Mouse (Mus musculus) forebrain, embryonic 16.5 days (tissue): Measurements from ENCODE around the gene Lag3. TPM values are rescaled to one million over a fixed set of nuclear protein-coding genes. Genes with fewer than 3 reads are reported as not detected.

Source experiments
- ATAC-seq: fragments of 200-750 bp; cut with Nextera tagmentation; 2 replicates; pipeline ENCODE4 v1.8.0; 2017; ENCODE audit warnings: mild to moderate bottlenecking, moderate library complexity
- H3K27ac ChIP-seq: fragments of 300-500 bp; sonication (generic); 2 replicates; pipeline ENCODE4 v1.5.1; 2014; ENCODE audit warnings: low read length, control low read depth
- H3K27me3 ChIP-seq: fragments of 300-500 bp; sonication (generic); replicated peaks from 2 replicates; pipeline ENCODE4 v1.6.1; 2014; ENCODE audit warnings: low read length; ENCODE audit not compliant: control insufficient read depth, insufficient read depth
- H3K36me3 ChIP-seq: fragments of 300-500 bp; sonication (generic); 2 replicates; pipeline ENCODE4 v1.6.1; 2014; ENCODE audit not compliant: control insufficient read depth, insufficient read depth
- H3K4me1 ChIP-seq: fragments of 300-500 bp; sonication (generic); replicated peaks from 2 replicates; pipeline ENCODE4 v1.6.1; 2014; ENCODE audit warnings: low read length; ENCODE audit not compliant: control insufficient read depth, insufficient read depth
- H3K4me2 ChIP-seq: fragments of 300-500 bp; sonication (generic); 2 replicates; pipeline ENCODE4 v1.6.1; 2014; ENCODE audit warnings: mild to moderate bottlenecking, low read length, control low read depth
- H3K4me3 ChIP-seq: fragments of 300-500 bp; sonication (generic); replicated peaks from 2 replicates; pipeline ENCODE4 v1.5.1; 2014; ENCODE audit warnings: mild to moderate bottlenecking, low read length, control low read depth
- H3K9ac ChIP-seq: fragments of 300-500 bp; sonication (generic); replicated peaks from 2 replicates; pipeline ENCODE4 v1.6.1; 2014; ENCODE audit warnings: low read depth, low read length, control low read depth
- H3K9me3 ChIP-seq: fragments of 300-500 bp; sonication (generic); 2 replicates; pipeline ENCODE4 v1.6.1; 2016; ENCODE audit warnings: low read length; ENCODE audit not compliant: control insufficient read depth
- WGBS: fragments of 180-500 bp; shearing (Covaris S2); extraction: QIAGEN DNeasy Blood & Tissue Kit; methylation state at CpG from one replicate; pipeline ENCODE4 v1.1.7; 2014; 5-methylcytosine and 5-hydroxymethylcytosine counted together
- polyA plus RNA-seq: library from polyadenylated mRNA; unstranded; fragments of >200 nt; fragmentation: Nextera tagmentation; extraction: Ambion mirVana; gene quantifications from 2 replicates; pipeline ENCODE4 v1.2.1, GENCODE M21; 2015

Lag3 gene
- polyA plus RNA-seq, 1 experiment from 2014 or later: 2.9 TPM

DNA sequence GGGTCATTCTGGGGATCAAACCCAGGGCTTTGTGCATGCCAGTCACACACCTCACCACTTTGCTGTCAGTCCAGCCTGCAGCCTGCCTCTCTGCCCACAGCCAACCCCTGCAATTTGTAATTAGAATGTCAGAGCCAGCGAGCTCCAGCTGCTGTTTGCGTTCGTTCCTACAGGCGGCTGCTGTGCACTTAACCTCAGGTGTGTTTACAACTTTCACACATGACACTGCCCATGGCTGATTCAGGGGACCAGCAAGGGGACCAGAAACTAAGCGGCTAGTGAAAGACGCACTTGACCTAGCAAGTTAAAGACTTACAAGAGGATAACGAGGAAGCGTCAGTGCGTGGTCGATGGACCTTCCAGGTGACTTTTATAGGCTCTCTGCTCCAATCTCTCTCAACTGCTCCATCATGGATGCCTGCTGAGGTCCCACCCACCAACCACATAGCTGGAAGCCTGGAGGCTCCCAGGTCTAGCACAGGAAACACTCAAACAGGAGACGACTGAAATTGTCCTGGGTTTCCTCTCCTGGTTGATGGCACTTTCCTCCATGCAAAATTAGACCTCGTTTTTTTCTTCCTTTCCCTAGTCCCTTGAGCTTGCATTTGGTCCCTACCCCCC, 13.8 kb upstream of the Lag3 start:
- H3K4me2 ChIP-seq: no peak overlapping the region
- ATAC-seq: no peak
- no peak overlapping the region for H3K27ac ChIP-seq
- H3K4me1 ChIP-seq: peaks cover 17% of the 10 kb centered on the region
- H3K27me3 ChIP-seq: no peaks in the 10 kb centered on the region
- 38% methylated on average over 12 of the region's 12 CpGs for WGBS
- H3K9me3 ChIP-seq: no peaks in the 10 kb centered on the region
- H3K4me3 ChIP-seq: no peak overlapping the region
- no peaks in the 10 kb centered on the region for H3K36me3 ChIP-seq
- no peak overlapping the region for H3K9ac ChIP-seq

- H3K4me1 ChIP-seq: peaks cover 33% of the 10 kb centered on the region
- H3K27ac ChIP-seq: no peak overlapping the region; the same call in 1 of the 2 replicates
- H3K4me2 ChIP-seq: no peak overlapping the region
- no peak for ATAC-seq
- no peaks in the 10 kb centered on the region for H3K27me3 ChIP-seq
- no peak overlapping the region for H3K9ac ChIP-seq
- H3K9me3 ChIP-seq: no peaks in the 10 kb centered on the region
- no peaks in the 10 kb centered on the region for H3K36me3 ChIP-seq
- no peak overlapping the region for H3K4me3 ChIP-seq
- 62% methylated on average over 4 of the region's 4 CpGs for WGBS
Measured at GRCm38 (mm10) chr6:124921539-124921938, 10.0 kb upstream of the Lag3 start.

- H3K27me3 ChIP-seq: no peaks in the 10 kb centered on the region
- no peak for ATAC-seq
- peak overlapping the region; percentile 77 for H3K4me2 ChIP-seq
- H3K4me3 ChIP-seq: peak overlapping the region; percentile 78
- H3K36me3 ChIP-seq: no peaks in the 10 kb centered on the region
- 26% methylated on average over 9 of the region's 9 CpGs for WGBS
- H3K9ac ChIP-seq: peak overlapping the region; percentile 57
- peaks cover 38% of the 10 kb centered on the region for H3K4me1 ChIP-seq
- H3K9me3 ChIP-seq: no peaks in the 10 kb centered on the region
- peak overlapping the region; percentile 100 for H3K27ac ChIP-seq
Measured at GRCm38 (mm10) chr6:124920318-124921085, 9.0 kb upstream of the Lag3 start.

DNA sequence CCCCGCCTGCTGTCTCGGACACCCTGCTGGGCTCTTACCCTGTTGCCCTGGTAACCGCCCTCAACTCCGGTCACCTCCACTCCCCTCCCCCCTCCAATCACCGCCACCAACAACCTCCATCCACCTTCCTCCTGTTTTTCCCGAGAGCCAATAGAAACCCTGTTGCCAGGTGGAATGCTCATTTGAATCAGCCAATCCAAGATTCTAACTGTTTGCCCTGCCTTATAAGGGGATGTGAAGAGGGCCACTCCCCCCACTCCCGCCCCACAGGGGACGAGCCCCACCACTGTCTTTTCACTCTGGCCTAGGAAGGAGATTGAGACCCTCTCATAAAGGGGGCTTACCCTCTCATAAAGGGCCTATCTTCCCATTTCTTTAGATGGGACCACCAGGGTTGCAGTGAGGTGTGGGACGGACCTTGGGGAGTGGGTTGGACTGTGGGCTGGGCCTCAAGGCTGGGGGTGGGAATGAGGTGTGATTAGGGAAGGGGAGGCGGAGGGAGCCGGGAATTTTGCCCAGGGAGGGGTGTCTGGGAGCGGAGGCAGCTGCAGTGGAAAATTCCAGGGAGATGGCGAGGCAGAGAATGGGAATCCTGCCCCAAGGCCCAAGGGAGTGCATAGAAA, 8.3 kb upstream of the Lag3 start, which contains the start of gene Ptms:
Gene Ptms, minus strand, starts transcription at position 409 of the 623 bp plus-strand sequence.
- peak within 1 kb of the TSS; percentile 77 for H3K4me2 ChIP-seq
- WGBS: 0% methylated on average over 13 of the region's 13 CpGs
- H3K9me3 ChIP-seq: no peaks in the 10 kb centered on the region
- no peaks in the 10 kb centered on the region for H3K27me3 ChIP-seq
- peak within 1 kb of the TSS; percentile 78 for H3K4me3 ChIP-seq
- no peaks in the 10 kb centered on the region for H3K36me3 ChIP-seq
- peak within 1 kb of the TSS; percentile 100 for H3K27ac ChIP-seq
- H3K4me1 ChIP-seq: peaks cover 41% of the 10 kb centered on the region
- peak within 1 kb of the TSS; percentile 99 for H3K9ac ChIP-seq
- peak; percentile 81 for ATAC-seq

DNA sequence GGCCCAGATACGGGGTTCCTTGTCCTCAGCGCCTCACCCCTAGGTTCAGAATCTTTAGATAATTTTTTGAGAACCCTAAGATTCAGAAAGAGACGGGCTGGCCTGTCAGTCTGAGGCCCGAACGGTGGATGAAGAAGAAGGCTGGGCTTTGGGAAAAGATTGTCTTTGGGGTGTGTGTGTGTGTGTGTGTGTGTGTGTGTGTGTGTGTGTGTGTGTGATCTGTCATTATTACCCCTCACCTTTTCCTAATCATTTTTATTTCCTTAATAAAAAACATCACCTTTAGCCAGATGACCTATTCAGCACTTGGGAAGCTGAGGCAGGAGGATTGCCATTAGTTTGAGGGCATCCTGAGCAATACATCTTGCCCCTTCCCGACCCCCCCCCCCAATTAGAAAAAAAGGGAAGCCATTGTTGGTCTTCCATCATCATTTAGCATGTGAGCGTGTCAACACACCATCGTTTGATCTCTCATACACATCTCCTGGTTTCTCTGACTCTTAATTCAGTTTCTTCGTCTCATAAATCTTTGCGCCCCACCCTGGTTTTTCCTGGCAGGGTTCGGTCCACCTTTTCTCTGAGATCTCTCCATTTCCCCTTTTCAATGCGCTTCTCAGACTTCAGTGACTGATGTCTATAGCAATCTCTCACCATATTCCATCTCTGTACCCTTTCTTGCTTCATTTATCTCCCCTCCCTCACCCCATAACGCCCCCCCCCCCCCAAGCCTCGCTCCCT, 7.6 kb upstream of the Lag3 start:
- H3K9me3 ChIP-seq: no peaks in the 10 kb centered on the region
- H3K9ac ChIP-seq: peak overlapping the region; percentile 99
- peak overlapping the region; percentile 77 for H3K4me2 ChIP-seq
- peak overlapping the region; percentile 100 for H3K27ac ChIP-seq
- no peak for ATAC-seq
- H3K4me1 ChIP-seq: peaks cover 48% of the 10 kb centered on the region
- WGBS: 15% methylated on average over 13 of the region's 14 CpGs
- peak overlapping the region; percentile 78 for H3K4me3 ChIP-seq
- peaks cover 6% of the 10 kb centered on the region for H3K36me3 ChIP-seq
- H3K27me3 ChIP-seq: no peaks in the 10 kb centered on the region

DNA sequence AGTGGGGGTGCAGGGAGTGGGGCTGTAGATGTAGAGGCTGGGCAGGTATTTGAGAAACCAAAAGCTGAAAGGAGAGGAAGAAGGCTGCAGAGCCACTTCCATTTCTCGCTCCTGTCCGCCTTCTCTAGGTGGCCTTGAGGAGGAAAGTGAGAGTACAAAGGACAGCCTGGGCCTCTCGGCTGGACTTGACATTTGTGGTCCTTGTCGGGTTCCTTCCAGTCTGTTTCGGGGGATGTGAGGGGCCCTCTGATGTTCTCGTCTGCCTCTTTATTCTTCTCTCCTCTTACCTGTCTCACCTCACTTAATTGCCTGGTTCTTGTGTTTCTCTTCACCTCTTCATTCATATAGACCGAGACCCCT, 6.8 kb upstream of the Lag3 start:
- Histone ChIP-seq H3K27ac (peak overlapping the region; percentile 100), H3K9ac (peak overlapping the region; percentile 99), H3K4me2 (peak overlapping the region; percentile 77), H3K27me3 (no peaks in the 10 kb centered on the region), H3K9me3 (no peaks in the 10 kb centered on the region), H3K4me1 (peaks cover 54% of the 10 kb centered on the region), H3K36me3 (peaks cover 14% of the 10 kb centered on the region), H3K4me3 (peak overlapping the region; percentile 78)
- WGBS: 7% methylated on average over 7 of the region's 7 CpGs
- ATAC-seq: no peak

GRCm38 (mm10) chr6:124917518-124918330, 6.2 kb upstream of the Lag3 start:
- WGBS: under 1% methylated on average over 65 of the region's 89 CpGs
- peak overlapping the region; percentile 78 for H3K4me3 ChIP-seq
- peaks cover 54% of the 10 kb centered on the region for H3K4me1 ChIP-seq
- peak overlapping the region; percentile 77 for H3K4me2 ChIP-seq
- H3K36me3 ChIP-seq: peaks cover 14% of the 10 kb centered on the region
- H3K9me3 ChIP-seq: no peaks in the 10 kb centered on the region
- peak; percentile 73 for ATAC-seq
- H3K9ac ChIP-seq: peak overlapping the region; percentile 99
- H3K27me3 ChIP-seq: no peaks in the 10 kb centered on the region
- peak overlapping the region; percentile 100 for H3K27ac ChIP-seq

- Histone ChIP-seq H3K4me2 (peak overlapping the region; percentile 93), H3K27me3 (no peaks in the 10 kb centered on the region), H3K27ac (peak overlapping the region; percentile 100), H3K4me1 (peaks cover 54% of the 10 kb centered on the region), H3K9ac (peak overlapping the region; percentile 99), H3K36me3 (peaks cover 14% of the 10 kb centered on the region), H3K4me3 (peak overlapping the region; percentile 78), H3K9me3 (no peaks in the 10 kb centered on the region)
- ATAC-seq: peak; percentile 66
- WGBS: under 1% methylated on average over 46 of the region's 67 CpGs
Measured at GRCm38 (mm10) chr6:124916695-124917517, 5.4 kb upstream of the Lag3 start.
